Mouse (Mus musculus) small intestine, adult 2 months (tissue): ENCODE results near the gene Chordc1. TPM values are rescaled to one million over a fixed set of nuclear protein-coding genes. Genes with fewer than 3 reads are reported as not detected.
"Not testable (repeated sequence)": the region's sequence is repeated elsewhere in the genome, so short reads cannot be mapped to it uniquely, and the experiment has no call there.

Source experiments
- H3K27ac ChIP-seq: fragments of 200-500 bp; 2 replicates; pipeline ENCODE4 v1.5.1; 2012; ENCODE audit warnings: low read depth, low read length, control low read depth, inconsistent platforms; ENCODE audit not compliant: insufficient read depth
- H3K27me3 ChIP-seq: fragments of 200-500 bp; 2 replicates; pipeline ENCODE4 v1.6.1; 2012; ENCODE audit warnings: mild to moderate bottlenecking, moderate library complexity, low read length, inconsistent platforms; ENCODE audit not compliant: control insufficient read depth, insufficient read depth
- H3K36me3 ChIP-seq: fragments of 200-500 bp; 2 replicates; pipeline ENCODE4 v1.6.1; 2012; ENCODE audit warnings: mild to moderate bottlenecking, low read length, control low read depth, inconsistent platforms; ENCODE audit not compliant: control insufficient read depth, insufficient read depth
- H3K4me1 ChIP-seq: fragments of 200-500 bp; 2 replicates; pipeline ENCODE4 v1.6.1; 2012; ENCODE audit warnings: low read length, inconsistent platforms, mixed read lengths; ENCODE audit not compliant: control insufficient read depth, insufficient read depth, insufficient read length
- H3K4me3 ChIP-seq: fragments of 200-500 bp; 2 replicates; pipeline ENCODE4 v1.5.1; 2012; ENCODE audit warnings: low read depth, mild to moderate bottlenecking, control low read depth, inconsistent platforms, low read length, moderate library complexity
- CTCF ChIP-seq: fragments of 200-500 bp; IDR thresholded peaks from 2 replicates; pipeline ENCODE4 v1.5.1; 2012; ENCODE audit warnings: low read depth, mild to moderate bottlenecking, control low read depth, inconsistent platforms, low read length, moderate library complexity, mixed read lengths; ENCODE audit not compliant: insufficient replicate concordance, insufficient read length; ENCODE audit errors: extremely low read depth
- POLR2A ChIP-seq: fragments of 200-500 bp; IDR thresholded peaks from 2 replicates; pipeline ENCODE4 v1.6.1; 2012; ENCODE audit warnings: low read depth, mild to moderate bottlenecking, control low read depth, inconsistent platforms, low read length, moderate library complexity
- WGBS: fragments of 180-500 bp; shearing (Covaris S2); methylation state at CpG from one replicate; pipeline ENCODE4 v1.1.7; 2018; 5-methylcytosine and 5-hydroxymethylcytosine counted together
- polyA plus RNA-seq: library from polyadenylated mRNA; depleted of rRNA; stranded (reverse); fragments of >200 nt; gene quantifications from 2 replicates; pipeline ENCODE4 v1.2.3, GENCODE M21; 2012; rRNA removed

The Chordc1 gene
- 3.2 and 5.1 TPM in 2 replicates for polyA plus RNA-seq

GRCm38 (mm10) chr9:18291571-18292429 is at the start of gene Chordc1:
Chordc1 (plus strand) TSS chr9:18292125.
- Histone ChIP-seq H3K27ac (peak within 1 kb of the TSS; percentile 84), H3K4me3 (peak within 1 kb of the TSS; percentile 87), H3K36me3 (peaks cover 3% of the 10 kb centered on the region; the same call in 1 of the 2 replicates), H3K27me3 (no peaks in the 10 kb centered on the region), H3K4me1 (peaks cover 5% of the 10 kb centered on the region)
- TF ChIP-seq POLR2A (peak; percentile 77), CTCF (peak; percentile 25; the same call in 1 of the 2 replicates)
- WGBS, result 2% methylated on average over 49 of the region's 49 CpGs

GRCm38 (mm10) chr9:18275901-18276300 is 16.0 kb upstream of the Chordc1 start:
- TF ChIP-seq CTCF (no peak), POLR2A (no peak)
- H3K27me3 ChIP-seq, result no peaks in the 10 kb centered on the region
- H3K36me3 ChIP-seq, result no peaks in the 10 kb centered on the region
- no peak overlapping the region for H3K27ac ChIP-seq
- 82% methylated on average over 1 of the region's 1 CpGs for WGBS
- no peaks in the 10 kb centered on the region for H3K4me1 ChIP-seq
- H3K4me3 ChIP-seq, result no peak overlapping the region

DNA sequence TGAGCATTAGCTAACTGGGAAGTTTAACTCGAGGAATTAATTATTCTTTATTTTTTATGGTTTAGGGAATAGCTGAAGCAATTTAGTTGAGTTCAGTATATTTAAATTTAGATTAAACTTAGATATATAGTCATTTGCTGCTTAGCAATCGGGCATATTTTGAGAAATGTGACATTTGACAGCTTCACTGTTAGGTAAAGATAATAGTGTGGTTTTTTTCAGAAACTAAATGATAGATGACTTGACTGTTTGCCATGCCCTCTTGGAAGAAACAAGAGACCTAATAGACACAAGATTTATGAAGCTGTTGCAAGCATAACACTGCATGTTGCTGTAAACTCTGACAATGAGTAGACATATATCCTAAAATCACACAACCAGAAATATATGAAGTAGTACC is 15.1 kb upstream of the Chordc1 start:
- TF ChIP-seq POLR2A (no peak), CTCF (no peak)
- Histone ChIP-seq H3K36me3 (no peaks in the 10 kb centered on the region), H3K4me1 (no peaks in the 10 kb centered on the region), H3K4me3 (no peak overlapping the region), H3K27ac (no peak overlapping the region), H3K27me3 (no peaks in the 10 kb centered on the region)
- WGBS, result 22% methylated on average over 2 of the region's 2 CpGs

DNA sequence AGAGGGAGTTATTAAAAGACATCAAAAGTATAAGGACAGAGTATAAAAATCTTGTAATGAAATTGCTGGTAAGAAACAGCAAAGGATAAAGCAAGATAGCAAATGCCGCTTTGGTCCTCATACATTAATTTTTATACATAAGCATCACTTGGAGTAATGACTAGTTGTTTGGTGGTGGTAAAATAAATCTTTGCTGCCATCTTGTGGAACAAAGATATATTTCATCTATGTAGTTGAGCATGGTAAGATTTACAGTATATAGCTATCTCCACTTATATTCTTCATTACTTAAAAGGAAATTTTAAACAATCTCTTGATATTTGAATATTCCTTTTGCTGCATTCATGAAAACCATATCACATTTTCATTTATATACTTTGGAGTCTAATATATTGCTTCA is 14.4 kb upstream of the Chordc1 start:
- Histone ChIP-seq H3K4me3 (no peak overlapping the region), H3K27me3 (no peaks in the 10 kb centered on the region), H3K4me1 (no peaks in the 10 kb centered on the region), H3K27ac (no peak overlapping the region), H3K36me3 (no peaks in the 10 kb centered on the region)
- no peak for TF ChIP-seq POLR2A
- WGBS, result 33% methylated on average over 1 of the region's 1 CpGs

- H3K27me3 ChIP-seq, H3K27ac ChIP-seq, H3K4me3 ChIP-seq, H3K36me3 ChIP-seq, H3K4me1 ChIP-seq: not testable (repeated sequence)
- WGBS, result 33% methylated on average over 5 of the region's 5 CpGs
Measured at GRCm38 (mm10) chr9:18278693-18279092, 13.2 kb upstream of the Chordc1 start.

GRCm38 (mm10) chr9:18292443-18292922 is 558 bp downstream of the Chordc1 start:
- peak overlapping the region; percentile 84 for H3K27ac ChIP-seq
- peaks cover 5% of the 10 kb centered on the region for H3K4me1 ChIP-seq
- peak overlapping the region; percentile 87 for H3K4me3 ChIP-seq
- no peaks in the 10 kb centered on the region for H3K27me3 ChIP-seq
- H3K36me3 ChIP-seq, result peaks cover 6% of the 10 kb centered on the region; the same call in 1 of the 2 replicates
- under 1% methylated on average over 24 of the region's 24 CpGs for WGBS
- no peak for TF ChIP-seq CTCF

DNA sequence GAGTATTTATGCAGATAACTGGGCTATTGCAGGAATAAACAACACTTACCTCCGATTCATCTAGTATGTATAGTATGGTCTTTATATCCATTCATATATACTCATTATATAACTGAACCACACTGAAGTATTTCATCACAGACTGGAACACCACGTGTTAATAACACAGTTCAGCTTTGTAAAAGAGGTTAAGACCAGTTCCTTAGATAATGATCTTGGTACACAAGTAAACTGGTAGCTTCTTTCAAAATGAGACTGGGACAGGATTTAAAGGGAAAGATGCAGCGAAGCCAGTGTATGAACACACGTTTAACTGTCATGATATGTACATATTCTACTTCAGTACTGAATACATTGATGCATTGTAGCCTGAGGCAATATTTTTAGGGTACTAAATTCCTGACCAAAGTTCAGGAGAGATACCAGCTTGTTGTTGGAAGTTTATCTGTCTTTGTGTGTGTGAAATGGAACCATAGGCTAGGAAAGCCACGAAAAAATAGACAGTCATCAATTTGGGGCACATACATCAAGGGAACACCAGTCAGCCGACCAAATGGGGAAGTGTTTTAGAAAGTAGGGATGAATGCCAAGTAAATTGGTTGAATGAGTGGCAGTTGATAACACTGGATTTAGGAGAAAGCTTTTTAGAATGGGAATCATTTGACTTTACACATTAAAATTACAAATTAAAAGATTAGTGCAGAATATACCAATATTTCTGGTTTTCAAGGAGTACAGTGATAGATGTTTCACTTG is 1.3 kb downstream of the Chordc1 start:
- peak overlapping the region; percentile 84 for H3K27ac ChIP-seq

More for the DNA sequence above, 1.3 kb downstream of the Chordc1 start:
- H3K4me3 ChIP-seq, result peak overlapping the region; percentile 87; the same call in 1 of the 2 replicates
- 8% methylated on average over 6 of the region's 6 CpGs for WGBS
- peaks cover 7% of the 10 kb centered on the region; the same call in 1 of the 2 replicates for H3K36me3 ChIP-seq
- TF ChIP-seq POLR2A (no peak), CTCF (no peak)
- no peaks in the 10 kb centered on the region for H3K27me3 ChIP-seq
- peaks cover 5% of the 10 kb centered on the region for H3K4me1 ChIP-seq
